Mouse (Mus musculus): ENCODE measurements around the gene Xrra1. TPM values are rescaled to one million over a fixed set of nuclear protein-coding genes. Genes with fewer than 3 reads are reported as not detected.
"Not testable (repeated sequence)": the region's sequence is repeated elsewhere in the genome, so short reads cannot be mapped to it uniquely, and the experiment has no call there.

Xrra1 gene
- not detected for total RNA-seq (2021)

- peak; percentile 96 for DNase-seq (ENCODE audit: low spot score)
- intact Hi-C loops (cut with DNase I): loop anchor here (10.0 kb wide), 1 partner anchor 374 kb away; the partner anchor contains the start of gene Rps3
Observed at GRCm38 (mm10) chr7:99858813-99859585, at the start of gene Xrra1. Gene Xrra1 (plus strand): TSS chr7:99859116.

DNA sequence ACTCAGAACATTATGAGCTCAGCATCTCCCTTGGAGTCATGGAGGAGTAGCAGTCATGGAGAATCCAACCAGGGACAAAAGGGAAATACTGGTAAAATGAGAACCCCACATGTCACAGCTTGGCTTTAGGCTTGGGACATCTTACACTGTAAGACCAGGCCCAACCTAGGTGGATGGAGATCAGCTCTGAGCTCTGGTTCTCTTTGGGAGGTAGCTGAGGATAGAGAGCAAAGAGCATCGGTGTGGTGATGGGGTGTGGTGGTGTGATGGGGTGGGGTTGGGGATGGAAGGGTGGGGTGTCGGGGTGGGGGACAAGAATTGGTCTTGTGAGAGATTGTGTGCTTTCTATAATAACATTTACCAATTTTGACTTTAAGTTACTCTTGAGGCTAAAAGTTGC is 48.1 kb upstream of the Xrra1 start:
- DNase-seq (ENCODE audit: low spot score): no peak
- intact Hi-C loops (cut with DNase I): no loop called here

DNA sequence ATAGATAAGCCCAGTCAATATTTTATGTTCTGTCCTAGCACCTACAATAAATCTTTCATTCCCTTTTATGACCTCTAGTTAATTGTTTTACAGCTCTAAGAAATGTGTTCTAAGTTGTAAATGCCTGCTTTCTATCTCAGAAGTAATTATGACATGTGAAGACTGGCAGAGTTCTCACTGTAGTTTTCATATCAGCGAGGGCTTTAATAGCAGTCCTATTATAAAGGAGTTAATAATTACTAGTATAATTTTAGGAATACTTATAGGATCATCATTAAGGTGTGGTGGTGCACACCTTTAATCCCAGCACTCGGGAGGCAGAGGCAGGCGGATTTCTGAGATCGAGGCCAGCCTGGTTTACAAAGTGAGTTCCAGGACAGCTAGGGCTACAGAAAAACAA is 47.3 kb upstream of the Xrra1 start:
- intact Hi-C loops (cut with DNase I): no loop called here

DNA sequence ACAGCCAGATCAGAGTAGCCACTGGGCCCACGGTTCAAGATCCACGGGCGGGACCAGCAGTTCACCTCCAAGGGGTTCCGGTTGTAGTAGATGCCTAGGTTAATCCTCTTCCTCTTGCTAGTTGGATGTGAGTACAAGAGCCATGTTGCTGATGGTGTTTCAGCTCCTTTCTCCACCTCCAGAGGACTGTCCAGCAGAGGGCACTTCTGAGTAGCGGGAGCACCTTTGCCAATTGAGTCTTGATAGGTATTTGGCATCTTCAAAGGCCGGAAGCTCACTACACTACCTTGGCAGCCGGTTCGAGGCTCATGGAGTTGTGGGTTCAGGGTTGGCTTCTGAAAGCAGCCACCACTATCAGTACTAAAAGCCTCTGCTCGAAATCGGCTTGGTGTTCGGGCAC is 45.5 kb upstream of the Xrra1 start:
- DNase-seq (ENCODE audit: low spot score): no peak
- intact Hi-C loops (cut with DNase I): no loop called here

More for the DNA sequence above, 47.3 kb upstream of the Xrra1 start:
- no peak for DNase-seq (ENCODE audit: low spot score)

- intact Hi-C loops (cut with DNase I); DNase-seq (ENCODE audit: low spot score): not testable (repeated sequence)
Observed at GRCm38 (mm10) chr7:99818181-99818725, 40.7 kb upstream of the Xrra1 start.

GRCm38 (mm10) chr7:99821953-99822352 is 37.0 kb upstream of the Xrra1 start:
- intact Hi-C loops (cut with DNase I): no loop called here
- no peak for DNase-seq (ENCODE audit: low spot score)

GRCm38 (mm10) chr7:99822426-99822825 is 36.5 kb upstream of the Xrra1 start:
- no peak for DNase-seq (ENCODE audit: low spot score)
- intact Hi-C loops (cut with DNase I): no loop called here

- intact Hi-C loops (cut with DNase I): no loop called here
- DNase-seq (ENCODE audit: low spot score): no peak
Observed at GRCm38 (mm10) chr7:99823045-99823663, 35.8 kb upstream of the Xrra1 start.

DNA sequence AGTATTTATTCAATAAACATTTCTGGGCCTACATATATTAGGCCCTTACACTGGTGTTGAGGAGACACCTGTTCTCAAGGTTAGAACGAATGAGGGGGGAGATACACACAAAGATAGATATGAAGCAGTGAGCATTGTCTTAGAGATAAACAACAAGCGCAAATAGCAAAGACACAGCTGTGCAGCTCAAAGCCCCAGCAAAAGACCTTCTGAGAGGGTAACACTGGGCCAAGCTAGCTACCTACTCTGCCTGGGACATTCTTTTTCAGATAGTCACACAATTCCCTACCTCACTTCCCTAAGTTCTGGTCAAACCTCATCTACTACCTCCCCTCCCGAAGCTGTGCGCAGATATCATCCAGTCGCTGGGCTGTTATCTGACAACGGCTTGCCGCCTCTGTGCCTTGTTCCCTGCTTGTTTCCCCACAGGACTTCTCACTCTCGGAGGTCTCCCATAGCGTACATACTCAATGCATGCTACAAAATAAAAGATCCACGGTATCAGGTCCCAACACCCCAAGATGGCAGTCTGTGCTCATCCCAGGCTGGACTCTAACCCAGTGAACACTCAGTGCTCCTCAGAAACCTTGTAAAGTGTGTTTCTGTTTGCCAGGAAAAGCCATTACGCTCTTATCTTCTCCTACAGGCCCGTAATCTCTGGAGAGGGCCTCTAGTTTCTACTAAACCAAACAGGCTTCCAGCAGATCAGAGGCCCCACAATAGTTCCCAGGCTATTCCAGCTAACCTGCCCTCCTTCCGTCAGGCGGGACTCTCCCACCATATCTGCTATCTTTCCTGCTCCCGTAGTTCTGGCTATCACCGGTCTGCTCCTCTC is 34.0 kb upstream of the Xrra1 start:
- intact Hi-C loops (cut with DNase I): no loop called here
- no peak for DNase-seq (ENCODE audit: low spot score)

DNA sequence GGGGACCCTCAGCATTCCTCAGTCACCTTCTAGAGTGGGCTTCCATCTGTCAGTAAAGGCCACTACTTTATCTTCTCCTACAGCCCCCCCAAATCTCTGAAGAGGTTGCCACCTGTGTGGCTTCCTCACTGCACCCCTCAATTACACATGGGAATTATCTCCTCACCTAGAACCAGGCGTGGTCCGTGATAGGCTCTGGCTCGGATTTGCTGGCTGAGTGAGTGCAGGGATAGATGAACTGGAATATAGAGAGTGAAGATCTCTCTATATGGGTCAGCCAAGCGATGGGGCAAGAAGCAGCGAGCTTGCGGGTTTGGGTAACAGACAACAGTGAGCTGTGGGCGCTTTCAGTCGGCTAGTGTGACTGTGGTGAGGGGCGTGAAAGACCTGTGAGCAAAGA is 33.4 kb upstream of the Xrra1 start:
- no peak for DNase-seq (ENCODE audit: low spot score)
- intact Hi-C loops (cut with DNase I): no loop called here

DNA sequence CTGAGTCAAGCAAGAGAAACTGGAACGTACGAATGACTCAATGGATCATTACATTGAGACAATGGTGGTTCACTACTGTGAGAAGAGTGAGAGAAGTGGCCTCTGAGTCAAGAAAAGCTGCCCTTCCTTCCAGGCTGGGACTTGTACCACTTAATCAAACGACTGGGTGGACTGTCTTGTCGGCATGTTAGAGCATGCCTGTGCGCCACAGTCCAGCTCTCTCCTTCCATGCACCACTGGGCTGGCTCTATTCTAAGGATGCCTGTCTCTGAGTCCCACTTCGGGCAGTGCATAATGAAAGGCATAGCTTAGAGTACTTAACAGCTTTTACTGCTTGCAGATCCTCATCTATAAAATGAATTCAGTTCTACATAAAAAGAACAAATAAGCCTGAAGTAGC is 32.8 kb upstream of the Xrra1 start:
- intact Hi-C loops (cut with DNase I): loop anchor here (2.0 kb wide), 1 partner anchor 31 kb away; no protein-coding TSS in a partner anchor

DNA sequence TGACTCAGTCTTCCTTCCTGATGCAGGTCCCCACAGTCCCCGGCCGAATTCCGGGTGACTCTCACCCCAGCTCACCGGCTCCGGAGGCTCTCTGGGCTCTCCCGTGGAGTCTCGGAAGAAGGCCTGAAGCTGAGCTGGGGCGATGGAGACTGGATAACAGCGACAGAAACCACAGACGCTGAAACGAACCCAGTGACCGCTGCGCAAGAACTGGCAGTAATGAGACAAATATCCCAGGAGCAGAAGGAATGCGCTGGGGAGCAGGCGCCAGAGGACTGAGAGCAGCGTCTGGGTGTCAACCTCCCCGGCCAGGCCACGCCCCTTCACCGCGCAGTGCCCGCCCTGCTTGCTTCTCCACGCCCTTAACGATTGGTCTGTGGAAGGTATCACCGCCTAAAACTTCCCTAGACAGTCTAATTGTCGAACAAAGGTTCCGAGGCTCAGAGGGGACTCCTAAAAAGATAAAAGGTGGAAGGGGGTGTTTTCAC is 30.8 kb upstream of the Xrra1 start, which contains the start of gene Neu3:
Neu3 (minus strand) TSS at position 335 of the 488 bp plus-strand sequence.
- peak; percentile 86 for DNase-seq (ENCODE audit: low spot score)
- intact Hi-C loops (cut with DNase I): no loop called here

More for the DNA sequence above, 32.8 kb upstream of the Xrra1 start:
- no peak for DNase-seq (ENCODE audit: low spot score)

- DNase-seq (ENCODE audit: low spot score): no peak
- intact Hi-C loops (cut with DNase I): no loop called here
Observed at GRCm38 (mm10) chr7:99833115-99833845, 25.6 kb upstream of the Xrra1 start.

- intact Hi-C loops (cut with DNase I): no loop called here
Observed at GRCm38 (mm10) chr7:99833846-99834222, 25.1 kb upstream of the Xrra1 start.

GRCm38 (mm10) chr7:99834314-99834853 is 24.5 kb upstream of the Xrra1 start:
- intact Hi-C loops (cut with DNase I): no loop called here
- no peak for DNase-seq (ENCODE audit: low spot score)

More at GRCm38 (mm10) chr7:99833846-99834222, 25.1 kb upstream of the Xrra1 start:
- no peak for DNase-seq (ENCODE audit: low spot score)

DNA sequence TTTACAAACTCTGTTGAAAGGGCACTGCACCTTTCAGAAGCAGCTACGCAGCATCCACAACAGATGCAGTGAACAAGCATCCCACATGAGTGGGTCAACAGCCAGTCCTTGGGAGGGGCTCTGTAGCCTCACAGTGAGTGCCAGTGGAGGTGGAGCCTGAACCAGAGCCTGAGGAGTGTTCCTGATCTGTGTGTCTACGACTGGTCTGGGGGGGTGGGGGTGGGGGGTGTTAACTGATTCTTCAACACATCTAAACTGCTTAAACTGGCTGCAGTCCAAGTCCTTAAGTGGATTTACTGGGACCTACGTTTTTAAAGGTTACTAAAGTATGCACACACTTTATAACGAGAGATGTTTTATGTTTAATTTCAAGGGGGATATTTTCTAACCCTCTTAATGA is 22.1 kb upstream of the Xrra1 start:
- intact Hi-C loops (cut with DNase I): no loop called here
- DNase-seq (ENCODE audit: low spot score): no peak

GRCm38 (mm10) chr7:99837358-99838071 is 21.4 kb upstream of the Xrra1 start:
- DNase-seq (ENCODE audit: low spot score): no peak

GRCm38 (mm10) chr7:99838241-99838640 is 20.7 kb upstream of the Xrra1 start:
- intact Hi-C loops (cut with DNase I): no loop called here
- no peak for DNase-seq (ENCODE audit: low spot score)

More at GRCm38 (mm10) chr7:99837358-99838071, 21.4 kb upstream of the Xrra1 start:
- intact Hi-C loops (cut with DNase I): no loop called here

Measured in heart, postnatal 25 days (tissue).